Mouse (Mus musculus) c-Kit-positive CD71-positive TER-119-positive erythroid progenitor cells, embryonic 14.5 days (primary cell): ENCODE measurements around the gene Itgav.

Experiments
- DNase-seq: peaks from one replicate; pipeline ENCODE4 v3.0.0-alpha.2; 2013; ENCODE audit warnings: low spot score

Gene Itgav

DNA sequence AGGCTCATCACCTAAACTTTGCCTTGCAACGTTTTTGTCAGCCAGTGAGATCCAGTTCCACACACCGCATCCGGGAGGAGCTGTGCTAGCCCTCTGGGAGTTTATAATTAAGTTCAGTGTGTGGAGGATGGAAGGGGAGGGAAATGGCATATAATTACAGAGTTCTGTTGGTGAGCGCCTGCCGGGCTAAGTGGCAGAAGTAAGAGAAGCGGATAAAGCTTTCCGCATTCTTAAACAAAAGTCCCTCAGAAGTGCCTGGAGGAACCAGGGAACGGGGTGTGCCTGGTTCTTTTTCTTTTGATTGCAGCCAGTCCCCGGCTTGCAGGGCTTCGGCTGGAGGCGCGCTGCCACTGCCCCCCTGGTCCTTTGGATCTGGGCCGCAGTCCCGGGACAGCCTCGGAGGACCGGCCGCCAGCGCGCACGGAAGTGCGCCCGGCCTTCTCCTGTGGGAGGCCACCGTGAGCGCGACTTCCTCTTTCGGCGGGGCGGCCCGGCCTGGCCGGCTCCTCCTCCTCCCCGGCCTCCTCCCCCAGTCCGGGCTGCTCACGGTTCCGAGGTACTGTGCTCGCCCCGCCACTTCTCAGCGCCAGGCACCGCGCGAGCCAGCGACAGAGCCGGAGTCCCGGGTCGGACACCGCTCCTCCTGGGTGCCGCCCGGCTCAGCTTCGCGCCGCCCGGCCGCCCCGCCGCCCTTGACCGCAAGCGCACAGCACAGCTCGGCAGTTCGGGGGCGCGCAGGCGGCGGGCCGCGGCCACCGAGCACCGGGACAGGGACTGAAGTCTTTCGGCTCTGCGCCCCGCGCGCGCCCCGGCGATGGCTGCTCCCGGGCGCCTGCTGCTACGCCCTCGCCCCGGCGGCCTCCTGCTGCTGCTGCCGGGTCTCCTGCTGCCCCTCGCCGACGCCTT, at the start of gene Itgav:
TSS of gene Itgav (plus strand) at position 477 of the 906 bp plus-strand sequence.
- DNase-seq = peak; percentile 26

DNA sequence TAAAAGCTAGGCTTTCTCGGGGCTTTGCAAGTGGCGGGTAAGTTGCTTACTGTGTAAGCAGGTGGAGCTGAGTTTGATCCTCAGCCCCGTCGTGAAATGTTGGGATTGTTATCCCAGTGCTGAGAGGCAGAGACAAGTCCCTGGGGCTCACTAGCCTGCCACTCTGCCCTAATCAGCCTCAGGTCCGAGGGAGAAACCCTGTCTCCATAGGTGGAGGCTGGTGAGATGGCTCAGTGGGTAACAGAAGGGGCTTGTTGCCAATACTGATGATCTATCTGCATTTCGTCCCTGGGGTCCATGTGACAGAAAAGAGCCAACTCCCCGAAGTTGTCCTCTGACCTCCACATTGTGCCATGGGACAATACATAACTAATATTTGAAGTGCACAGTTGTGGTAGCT, 49.8 kb upstream of the Itgav start:
- DNase-seq = no peak

DNA sequence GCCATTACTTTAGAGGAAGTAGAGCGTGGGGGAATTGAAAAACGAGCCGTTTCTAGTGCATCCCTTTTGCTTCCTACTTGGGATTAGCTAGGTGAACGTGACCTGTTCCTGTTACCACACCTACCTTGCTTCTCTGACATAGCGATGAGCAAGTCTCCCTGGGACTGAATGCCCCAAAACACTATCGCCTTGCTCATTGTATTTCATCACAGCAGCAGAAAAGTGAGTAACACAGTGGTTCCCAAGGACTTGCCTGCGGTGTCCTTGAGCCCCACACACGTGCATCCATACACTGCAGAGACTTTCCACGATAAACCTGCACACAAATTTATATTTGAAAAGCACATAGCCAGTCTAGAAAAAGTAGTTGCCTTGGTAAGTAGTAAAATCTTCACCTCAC, 49.3 kb upstream of the Itgav start:
- no peak for DNase-seq

DNA sequence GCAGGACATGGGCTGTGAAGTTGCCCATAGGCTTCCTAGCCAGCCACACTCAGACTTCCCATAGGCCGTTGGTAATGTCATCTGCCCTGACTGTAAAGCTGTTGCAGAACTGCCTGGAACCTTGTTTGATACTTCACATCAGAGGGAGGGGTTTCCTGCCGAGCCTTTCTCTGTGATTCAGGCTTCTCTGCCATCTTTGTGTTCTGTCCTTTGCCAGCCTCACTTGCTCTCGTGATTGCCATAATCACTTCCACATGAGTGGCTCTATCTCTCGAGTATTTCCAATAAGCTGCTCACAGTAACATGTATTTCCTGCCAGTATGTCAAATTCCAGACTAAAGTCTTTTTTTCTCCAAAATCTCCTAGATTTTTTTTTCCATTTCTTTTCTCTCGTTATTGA, 48.5 kb upstream of the Itgav start:
- DNase-seq = no peak

DNA sequence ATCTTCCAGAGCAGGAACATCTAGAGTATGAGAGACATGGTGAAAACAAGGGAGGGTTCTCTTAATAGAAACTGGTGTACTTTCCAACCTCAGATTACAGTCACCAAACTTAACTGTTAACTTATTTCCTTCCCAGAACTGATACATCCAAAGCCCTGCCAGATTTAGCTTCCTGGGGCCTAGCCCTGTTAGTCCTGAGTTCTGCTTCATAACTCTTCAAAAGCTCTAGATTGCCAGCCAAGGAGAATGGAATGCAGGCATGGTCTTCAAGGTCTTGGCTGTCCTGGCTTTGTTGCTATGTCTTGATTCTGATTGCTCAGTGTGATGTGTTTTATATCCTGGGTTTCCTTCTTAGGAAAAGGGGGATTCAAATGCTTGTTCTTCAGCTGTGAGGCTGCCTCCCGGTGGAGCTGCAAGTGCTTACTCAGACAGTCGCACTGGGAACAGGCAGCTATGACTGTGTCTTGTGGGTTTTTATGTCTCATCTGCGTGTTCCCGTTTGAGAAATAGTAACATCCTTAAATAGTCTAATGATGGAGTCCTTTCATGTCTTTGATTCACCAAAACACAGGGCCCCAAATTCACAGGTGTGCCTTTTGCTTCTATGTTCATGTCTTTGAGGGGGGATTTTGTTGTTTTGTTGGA, 47.8 kb upstream of the Itgav start:
- DNase-seq = no peak

DNA sequence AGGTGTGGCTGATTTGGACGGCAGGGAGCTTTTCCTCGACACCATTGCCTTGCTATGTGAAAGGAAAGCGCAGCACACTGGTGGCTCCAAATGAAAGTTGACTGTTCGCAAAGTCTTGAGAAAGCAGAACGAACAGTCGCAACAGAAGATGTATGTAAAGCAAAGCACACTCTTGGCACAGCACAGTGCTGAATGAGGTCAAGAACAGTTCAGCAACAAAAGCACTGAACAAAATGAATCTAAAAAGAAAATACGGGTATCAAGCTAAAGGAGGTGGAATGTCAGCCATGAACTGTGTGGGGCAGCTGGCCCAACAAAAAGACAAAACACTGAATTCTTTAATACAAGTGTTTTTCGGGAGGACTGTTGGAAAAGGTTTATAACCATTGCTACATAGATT, 42.9 kb upstream of the Itgav start:
- DNase-seq = no peak

DNA sequence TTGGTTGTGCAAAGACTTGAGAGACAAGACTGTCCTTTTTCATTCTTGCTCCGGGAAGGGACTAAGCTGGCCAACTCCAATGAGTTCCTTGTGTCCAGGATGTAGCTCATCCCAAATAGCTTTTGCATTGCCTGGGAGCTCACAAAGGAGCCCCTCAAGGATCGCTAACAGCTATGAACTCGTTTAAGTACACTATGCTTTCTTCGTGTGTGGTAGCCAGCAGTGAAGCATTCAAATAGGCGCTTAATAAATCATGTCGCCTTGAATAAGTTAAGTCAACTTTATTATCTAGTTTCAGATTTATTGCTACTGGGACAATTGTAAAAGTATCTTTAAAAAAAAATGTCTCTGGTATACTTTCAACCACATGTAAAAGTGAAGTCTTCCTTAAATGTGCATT, 42.4 kb upstream of the Itgav start:
- DNase-seq = no peak

DNA sequence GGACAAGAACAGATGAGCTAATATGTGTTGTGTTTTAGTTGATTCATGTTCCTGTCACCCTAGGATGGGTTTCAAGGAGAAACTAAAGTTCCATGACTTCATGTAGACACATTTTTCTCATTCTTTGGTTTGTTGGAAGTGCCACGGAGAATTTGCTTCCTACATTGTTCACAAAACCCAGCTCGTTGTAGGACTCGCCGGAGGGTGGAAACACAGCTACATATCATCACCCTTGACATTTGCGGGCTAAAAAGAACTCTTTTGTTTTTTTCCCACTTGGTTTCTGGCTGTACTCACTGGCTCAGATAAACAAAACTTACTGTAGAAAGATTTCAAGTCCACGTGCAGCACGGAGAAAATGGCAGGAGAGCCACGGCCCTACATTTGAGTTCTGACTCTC, 41.9 kb upstream of the Itgav start:
- DNase-seq = no peak

DNA sequence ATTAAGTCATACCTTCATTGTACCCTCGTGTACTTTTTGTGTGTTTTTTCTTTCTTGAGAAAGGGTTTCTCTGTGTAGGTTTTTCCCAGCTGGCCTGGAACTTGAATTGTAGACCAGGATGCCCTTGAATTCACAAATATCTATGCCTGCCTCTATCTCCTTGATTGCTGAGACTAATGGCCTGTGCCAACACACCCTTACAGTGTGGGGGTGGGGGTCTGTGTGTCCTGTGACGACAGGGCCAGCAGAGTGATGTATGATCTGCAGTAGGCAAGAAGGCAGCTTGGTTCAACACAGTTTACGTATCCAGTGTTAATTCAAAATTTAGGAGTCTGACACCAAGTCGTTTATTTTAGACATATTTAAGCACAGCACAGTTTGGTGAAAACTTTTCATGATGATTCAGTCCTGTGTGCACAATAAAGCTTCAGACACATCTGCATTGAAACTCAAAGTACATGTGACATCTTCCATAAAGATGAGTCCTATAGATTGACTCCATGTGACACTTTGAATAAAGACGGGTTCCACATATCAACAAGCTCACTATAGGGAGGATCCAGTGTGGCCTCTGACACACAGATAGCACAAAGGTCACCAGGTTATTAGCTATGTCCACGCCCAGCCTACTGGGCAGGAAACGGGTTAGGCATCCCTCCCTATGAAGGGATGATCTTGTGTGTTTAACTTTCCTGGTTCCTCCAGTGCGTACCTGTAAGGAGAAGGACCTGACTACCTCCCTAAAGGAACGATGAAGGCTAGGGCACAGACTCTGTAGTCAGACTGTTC, 40.3 kb upstream of the Itgav start:
- no peak for DNase-seq

DNA sequence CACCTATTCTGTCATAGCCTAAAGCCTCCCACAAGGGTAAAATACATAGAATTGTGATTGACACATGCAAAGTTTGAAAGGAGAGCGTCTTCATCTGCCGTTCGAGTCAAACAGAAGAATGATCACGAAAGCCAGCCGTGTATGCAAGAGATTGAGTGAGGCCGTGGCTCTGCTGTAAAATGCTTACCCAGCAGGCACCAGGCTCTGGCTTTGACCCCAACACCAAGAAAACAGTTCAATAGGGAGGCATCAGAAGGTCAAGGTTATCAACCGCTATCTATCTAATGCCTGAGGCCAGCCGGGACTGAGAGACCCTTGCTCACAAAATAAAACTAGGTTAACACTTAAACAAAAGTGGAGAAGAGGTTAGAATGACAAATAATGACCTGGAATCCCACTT, 39.5 kb upstream of the Itgav start:
- no peak for DNase-seq

DNA sequence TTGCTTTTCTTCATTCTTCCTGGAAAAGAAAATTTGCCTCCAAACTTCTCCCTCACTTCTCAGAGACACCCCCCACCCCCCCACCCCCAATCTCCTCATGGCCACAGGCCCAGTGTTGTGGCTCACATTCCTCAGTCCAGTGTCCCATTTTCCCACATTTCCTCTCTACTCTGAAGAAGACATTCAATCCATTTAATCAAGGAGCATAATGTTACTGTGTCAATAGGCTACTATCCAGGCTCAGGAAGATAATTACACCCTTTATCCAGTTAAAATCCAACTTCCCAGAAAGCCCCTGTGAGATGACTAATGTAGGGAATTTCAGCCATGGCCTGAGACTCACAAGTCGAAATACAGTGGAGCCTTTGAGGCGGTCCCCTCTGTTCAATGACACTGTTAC, 33.8 kb upstream of the Itgav start:
- DNase-seq = no peak

DNA sequence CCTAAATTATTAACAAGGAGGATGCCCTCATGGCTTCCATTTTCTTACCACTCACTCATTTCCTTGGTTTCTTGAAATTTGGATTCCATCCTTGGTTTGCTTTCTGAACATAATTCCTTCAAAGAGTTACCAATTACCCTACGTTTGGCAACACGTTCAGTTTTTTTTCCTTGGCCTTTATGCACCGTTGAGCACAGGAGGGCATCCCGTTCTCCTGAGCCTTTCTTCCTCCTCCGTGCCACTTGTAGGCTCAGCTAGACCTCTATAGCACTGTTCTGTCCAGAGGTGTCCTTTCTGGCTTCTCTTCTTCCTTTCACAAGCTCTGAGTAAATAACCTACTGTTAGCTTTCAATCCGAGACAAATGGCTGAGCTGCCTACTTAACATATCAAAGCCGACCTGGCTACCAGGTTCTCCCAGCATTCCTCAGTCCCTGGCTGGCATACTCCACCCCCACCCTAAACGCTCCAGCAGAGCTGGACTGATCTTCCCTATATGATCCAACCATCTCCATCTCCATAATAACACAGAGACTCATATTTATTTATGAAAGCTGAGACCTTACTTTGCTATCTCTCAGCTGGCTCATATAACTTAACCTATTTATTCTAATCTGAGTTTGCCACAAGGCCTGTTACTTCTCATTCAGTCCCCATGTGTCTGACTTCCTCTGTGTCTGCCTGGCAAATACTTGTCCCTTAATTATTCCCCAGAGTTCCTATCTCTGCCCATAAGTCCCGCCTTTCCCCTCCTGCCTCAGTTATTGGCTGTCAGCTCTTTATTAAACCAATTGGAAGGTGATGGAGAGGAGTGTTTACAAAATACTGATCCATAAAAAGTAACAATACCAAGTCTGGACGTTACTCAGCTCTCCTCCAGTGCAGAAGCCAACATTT, 31.3 kb upstream of the Itgav start:
- DNase-seq = no peak

DNA sequence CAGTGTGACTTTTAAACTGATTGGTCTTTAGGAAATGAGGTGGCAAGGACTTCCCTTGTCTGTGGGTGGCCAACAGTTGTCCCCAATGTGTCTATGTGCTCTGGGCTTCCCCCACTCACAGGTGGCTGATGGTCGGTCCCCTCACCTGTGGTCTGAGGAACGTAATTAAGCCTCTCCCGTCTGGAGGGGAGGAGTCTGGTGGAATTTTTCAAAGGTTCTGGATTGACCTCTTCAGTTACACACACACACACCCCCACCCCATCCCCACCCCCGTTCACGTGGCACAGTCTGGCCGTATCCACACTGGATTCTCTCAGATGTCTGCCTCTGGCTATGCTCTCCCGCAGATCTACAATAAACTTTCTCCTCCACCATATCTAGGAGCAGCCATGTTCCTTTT, 30.1 kb upstream of the Itgav start:
- no peak for DNase-seq

DNA sequence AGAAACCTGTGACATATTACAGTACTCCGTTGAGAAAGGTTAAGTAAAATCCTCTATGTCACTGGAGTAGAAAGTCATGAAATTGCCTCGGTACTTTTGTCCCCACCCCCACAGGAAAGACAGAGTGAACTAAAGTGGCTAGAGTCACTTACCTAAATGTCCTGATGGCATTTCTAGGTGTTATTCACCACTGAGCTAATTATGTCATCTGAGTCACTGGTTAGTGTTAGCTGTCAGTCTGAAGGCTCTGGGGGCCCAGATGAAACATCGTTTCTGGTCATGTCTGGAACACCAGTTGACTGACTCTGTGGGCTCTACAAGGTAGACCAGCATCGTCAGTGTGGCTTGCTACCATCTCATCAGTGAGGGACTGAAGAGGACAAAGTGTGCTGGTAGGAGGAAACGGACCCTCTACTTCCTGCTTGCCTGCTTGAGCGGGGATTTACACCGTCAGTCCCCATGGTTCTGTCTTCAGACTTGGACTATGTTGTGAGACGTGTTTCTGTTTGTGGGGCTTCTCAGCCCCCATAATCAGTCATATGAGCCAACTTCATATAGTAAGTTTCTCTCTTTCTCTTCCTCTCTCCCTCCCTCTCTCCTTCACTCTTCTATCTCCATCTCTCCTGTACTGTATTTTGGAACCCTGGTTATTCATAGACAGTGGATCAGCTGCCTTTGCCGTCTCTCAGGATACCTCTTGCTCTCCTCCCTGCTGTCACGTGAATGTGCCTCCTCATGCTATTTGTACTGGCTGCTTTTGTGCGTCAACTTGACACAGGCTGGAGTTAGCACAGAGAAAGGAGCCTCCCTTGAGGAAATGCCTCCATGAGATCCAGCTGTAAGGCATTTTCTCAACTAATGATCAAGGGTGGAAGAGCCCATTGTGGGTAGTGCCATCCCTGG, 28.6 kb upstream of the Itgav start:
- DNase-seq = no peak

DNA sequence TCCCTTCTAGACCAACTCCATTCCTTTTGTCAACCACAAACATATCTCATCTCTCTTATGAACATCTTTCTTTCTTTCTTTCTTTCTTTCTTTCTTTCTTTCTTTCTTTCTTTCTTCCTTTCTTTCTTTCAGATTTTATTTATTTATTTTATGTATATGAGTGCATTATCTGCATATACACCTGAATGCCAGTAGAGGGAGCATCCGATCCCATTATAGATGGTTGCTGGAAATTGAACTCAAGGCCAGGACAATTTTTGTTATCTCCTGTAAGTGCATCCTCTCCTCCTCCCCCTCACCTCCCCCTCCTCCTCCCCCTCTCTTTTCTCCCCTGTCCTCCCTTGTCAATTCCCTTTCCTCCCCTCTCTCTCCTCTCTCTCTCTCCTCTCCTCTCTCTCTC, 25.7 kb upstream of the Itgav start:
- no peak for DNase-seq

DNA sequence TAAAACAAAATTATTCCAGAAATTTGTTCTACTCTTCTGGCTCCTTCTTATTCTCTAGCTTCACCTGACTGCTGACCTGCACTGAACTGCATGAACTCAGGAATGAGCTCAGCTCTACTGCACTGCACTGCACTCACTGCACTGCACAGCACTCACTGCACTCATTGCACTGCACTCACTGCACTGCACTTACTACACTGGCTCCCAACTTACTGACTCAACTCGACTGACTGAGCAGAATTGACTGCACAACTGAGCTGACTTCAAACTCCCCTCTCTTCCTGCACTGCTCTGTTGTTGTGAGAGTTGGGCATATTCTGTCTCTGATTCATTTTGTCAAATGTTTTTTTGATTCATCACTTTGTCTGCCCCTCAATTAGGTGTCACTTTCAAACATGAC, 24.9 kb upstream of the Itgav start:
- no peak for DNase-seq

DNA sequence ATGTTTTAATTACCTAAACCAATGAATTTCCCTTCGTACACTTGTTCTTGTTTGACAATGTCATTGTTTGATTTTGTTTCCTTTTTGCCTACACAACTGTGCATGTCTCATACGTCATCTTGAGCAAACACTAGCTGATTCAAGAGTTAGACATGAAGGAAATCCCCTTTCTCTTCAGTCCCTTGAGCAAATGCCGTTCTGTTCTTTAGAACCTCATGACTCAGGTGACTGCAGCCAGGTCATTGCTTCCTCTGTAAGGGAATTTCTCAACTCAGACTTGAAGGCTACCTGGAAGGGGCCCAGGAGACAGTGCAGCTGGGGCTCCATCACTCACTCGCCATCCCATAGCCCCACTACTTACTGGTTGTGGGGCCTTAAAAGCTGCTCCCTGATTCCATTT, 23.5 kb upstream of the Itgav start:
- DNase-seq = no peak

DNA sequence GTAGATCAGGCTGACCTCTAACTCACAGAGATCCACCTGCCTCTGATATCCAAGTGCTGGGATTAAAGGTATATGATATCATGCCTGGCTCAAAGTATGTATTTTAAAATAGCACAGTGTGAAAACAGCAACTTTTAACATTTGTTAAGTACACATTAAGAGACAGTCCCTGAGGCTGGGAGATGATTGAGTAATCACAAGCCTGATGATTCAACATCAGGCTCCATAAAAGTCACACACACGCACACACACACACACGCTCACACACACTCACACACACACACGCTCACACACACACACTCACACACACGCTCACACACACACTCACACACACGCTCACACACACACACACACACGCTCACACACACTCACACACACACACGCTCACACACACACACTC, 21.8 kb upstream of the Itgav start:
- no peak for DNase-seq

DNA sequence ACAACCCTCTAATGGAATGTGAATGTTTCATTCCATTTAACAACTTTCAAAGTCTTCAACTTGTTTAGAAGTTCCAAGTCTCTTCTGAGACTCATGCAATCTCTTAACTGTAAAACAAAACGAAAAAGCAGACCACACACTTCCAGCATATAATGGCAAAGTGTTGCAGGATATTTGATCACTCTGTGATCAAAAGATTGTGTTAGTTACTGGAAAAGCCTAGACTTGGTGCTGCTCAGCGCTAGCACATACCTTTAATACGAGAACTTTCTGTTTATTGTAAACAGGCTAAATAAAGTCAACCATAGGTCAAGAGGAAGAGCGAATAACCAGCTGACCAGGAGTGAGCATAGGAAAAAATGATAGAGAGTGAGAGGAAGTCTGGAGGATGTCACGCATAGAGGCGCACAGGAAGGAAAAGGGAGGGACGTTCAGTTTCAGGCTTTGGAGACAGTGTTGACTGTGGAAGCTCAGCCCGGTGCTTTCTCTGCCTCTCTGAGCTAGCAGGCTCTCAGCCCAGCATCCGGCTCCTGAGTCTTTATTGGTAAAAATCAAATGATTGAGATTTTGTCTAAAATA, 18.5 kb upstream of the Itgav start:
- no peak for DNase-seq

DNA sequence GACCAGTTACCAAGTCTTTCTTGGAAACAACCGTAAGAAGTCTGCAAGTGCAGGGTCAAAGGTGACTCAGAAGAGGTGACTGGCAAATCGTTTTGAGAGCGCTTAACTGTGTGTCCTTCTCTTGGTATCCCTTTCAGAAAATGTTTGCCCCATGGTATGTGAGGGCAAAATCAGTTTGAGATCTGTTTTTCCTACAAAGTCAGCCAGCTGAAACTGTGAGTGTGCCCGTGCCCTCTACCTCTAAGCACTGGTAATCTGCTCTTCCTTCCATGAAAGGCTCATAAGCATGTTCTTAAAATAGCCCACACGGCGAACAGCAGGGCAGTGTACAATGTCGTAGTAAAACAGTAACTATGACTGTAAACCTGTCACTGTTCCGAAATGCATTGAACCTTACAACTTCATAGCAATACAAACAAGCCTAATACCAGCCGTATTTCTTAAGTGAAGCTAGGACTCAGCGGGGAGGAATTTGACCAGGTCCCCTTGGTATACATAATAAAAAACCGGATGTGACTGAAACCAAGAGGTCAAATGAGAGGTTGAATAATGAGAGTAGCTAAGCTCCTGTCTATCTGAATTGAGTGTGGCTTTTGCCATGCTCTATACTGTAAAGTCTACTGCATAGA, 14.2 kb upstream of the Itgav start:
- no peak for DNase-seq
